Mouse (Mus musculus) heart, adult 10 weeks (tissue): ENCODE data around the gene Rap2b. TPM values are rescaled to one million over a fixed set of nuclear protein-coding genes. Genes with fewer than 3 reads are reported as not detected.

Experiments used
- polyA plus RNA-seq: library from polyadenylated mRNA; stranded (reverse); fragments of 350-450 nt; fragmentation: Illumina TruSeq; extraction: RNeasy Lipid Tissue Mini Kit (QIAGEN cat#74804); gene quantifications from one replicate; pipeline ENCODE4 v1.2.3, GENCODE M21; 2014; ENCODE audit warnings: low read depth, low replicate concordance

Gene Rap2b
- polyA plus RNA-seq: 1.4 TPM

GRCm38 (mm10) chr3:61361338-61361737 lies at the start of gene Rap2b:
Gene Rap2b, plus strand, starts transcription at chr3:61361638.

GRCm38 (mm10) chr3:61365779-61366373 lies 4.4 kb downstream of the Rap2b start, which contains the start of gene B430305J03Rik:
Gene B430305J03Rik, minus strand, starts transcription at chr3:61365951.

Other genes starting within 250 kb of the Rap2b start
- not detected for gene B430305J03Rik, start 4.3 kb downstream of the Rap2b start, polyA plus RNA-seq